Mouse (Mus musculus) embryonic facial prominence, embryonic 15.5 days (tissue): ENCODE results near the gene Cox4i2. TPM values are rescaled to one million over a fixed set of nuclear protein-coding genes. Genes with fewer than 3 reads are reported as not detected.

ENCODE experiments used
- ATAC-seq: fragments of 200-750 bp; cut with Nextera tagmentation; 2 replicates; pipeline ENCODE4 v1.8.0; 2017; ENCODE audit warnings: low read depth, moderate TSS enrichment; ENCODE audit not compliant: insufficient number of reproducible peaks, low FRiP score, low TSS enrichment
- H3K27ac ChIP-seq: fragments of 300-500 bp; sonication (generic); replicated peaks from 2 replicates; pipeline ENCODE4 v1.5.1; 2015; ENCODE audit warnings: mild to moderate bottlenecking, inconsistent platforms
- H3K27me3 ChIP-seq: fragments of 300-500 bp; sonication (generic); 2 replicates; pipeline ENCODE4 v1.6.1; 2015; ENCODE audit warnings: inconsistent platforms
- H3K36me3 ChIP-seq: fragments of 300-500 bp; sonication (generic); 2 replicates; pipeline ENCODE4 v1.6.1; 2015; ENCODE audit warnings: mild to moderate bottlenecking, inconsistent platforms
- H3K4me1 ChIP-seq: fragments of 300-500 bp; sonication (generic); 2 replicates; pipeline ENCODE4 v1.6.1; 2015; ENCODE audit warnings: inconsistent platforms
- H3K4me2 ChIP-seq: fragments of 300-500 bp; sonication (generic); replicated peaks from 2 replicates; pipeline ENCODE4 v1.6.1; 2015; ENCODE audit warnings: mild to moderate bottlenecking, inconsistent platforms
- H3K4me3 ChIP-seq: fragments of 300-500 bp; sonication (generic); replicated peaks from 2 replicates; pipeline ENCODE4 v1.5.1; 2015; ENCODE audit warnings: mild to moderate bottlenecking, inconsistent platforms
- H3K9ac ChIP-seq: fragments of 300-500 bp; sonication (generic); 2 replicates; pipeline ENCODE4 v1.6.1; 2015; ENCODE audit warnings: inconsistent platforms
- H3K9me3 ChIP-seq: fragments of 300-500 bp; sonication (generic); replicated peaks from 2 replicates; pipeline ENCODE4 v1.6.1; 2016; ENCODE audit warnings: inconsistent platforms
- WGBS: fragments of 180-500 bp; shearing (Covaris S2); methylation state at CpG from one replicate; pipeline ENCODE4 v1.1.7; 2015; 5-methylcytosine and 5-hydroxymethylcytosine counted together
- polyA plus RNA-seq: library from polyadenylated mRNA; unstranded; fragments of >200 nt; fragmentation: Nextera tagmentation; extraction: Ambion mirVana; gene quantifications from 2 replicates; pipeline ENCODE4 v1.2.1, GENCODE M21; 2015

Gene Cox4i2
- polyA plus RNA-seq, 1 experiment from 2014 or later = 37.7 TPM

GRCm38 (mm10) chr2:152742435-152742834 lies 11.5 kb upstream of the Cox4i2 start:
- no peaks in the 10 kb centered on the region for H3K27me3 ChIP-seq
- H3K4me2 ChIP-seq = no peak overlapping the region
- H3K36me3 ChIP-seq = no peaks in the 10 kb centered on the region
- H3K4me1 ChIP-seq = peaks cover 47% of the 10 kb centered on the region
- 22% methylated on average over 10 of the region's 10 CpGs for WGBS
- H3K27ac ChIP-seq = peak overlapping the region; percentile 93
- H3K4me3 ChIP-seq = no peak overlapping the region
- H3K9me3 ChIP-seq = no peaks in the 10 kb centered on the region
- no peak for ATAC-seq
- no peak overlapping the region for H3K9ac ChIP-seq

DNA sequence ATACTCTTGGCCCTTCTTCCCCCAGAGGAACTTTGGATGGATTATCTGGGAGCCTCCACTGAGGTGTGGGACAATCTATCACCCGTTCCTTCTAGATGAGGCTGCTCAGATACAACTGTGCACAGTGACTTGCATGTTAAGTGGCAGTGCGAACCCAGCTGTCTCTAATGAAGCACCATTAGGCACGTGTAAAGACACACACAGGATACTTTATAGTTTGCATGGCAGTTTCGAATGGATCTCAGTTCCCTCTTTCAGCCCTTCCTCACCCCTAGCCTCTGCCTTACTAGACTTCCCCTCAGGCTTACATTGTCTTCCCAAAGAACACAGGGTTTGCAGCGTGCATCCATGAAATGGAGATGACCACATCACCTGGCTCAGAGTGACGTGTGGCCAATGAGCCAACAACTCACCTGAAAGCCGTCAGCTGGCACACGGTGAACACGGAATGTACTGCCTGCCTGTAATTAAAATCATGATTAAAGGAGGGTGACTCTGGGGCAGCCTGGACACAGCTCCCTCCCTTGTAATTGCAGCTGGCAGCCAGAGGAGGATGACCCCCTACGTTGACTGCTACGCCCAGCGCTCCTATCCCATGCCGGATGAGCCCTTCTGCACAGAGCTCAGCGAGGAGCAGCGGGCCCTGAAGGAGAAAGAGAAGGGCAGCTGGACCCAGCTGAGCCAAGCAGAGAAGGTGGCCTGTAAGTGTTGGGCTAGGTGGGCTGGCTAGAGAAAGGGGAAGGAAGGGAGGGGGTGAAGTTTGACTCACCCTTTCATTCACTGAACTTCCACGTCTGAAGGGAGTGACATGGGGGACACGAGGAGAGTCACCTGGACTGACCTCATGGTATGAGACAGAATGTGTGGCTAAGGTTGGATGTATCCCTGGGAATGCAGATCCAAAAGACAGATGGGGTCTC lies 2.8 kb downstream of the Cox4i2 start:
- no peak for ATAC-seq
- 64% methylated on average over 17 of the region's 17 CpGs for WGBS
- Histone ChIP-seq H3K4me2 (no peak overlapping the region), H3K4me1 (peaks cover 26% of the 10 kb centered on the region), H3K9me3 (no peaks in the 10 kb centered on the region), H3K4me3 (no peak overlapping the region), H3K9ac (no peak overlapping the region), H3K27me3 (no peaks in the 10 kb centered on the region), H3K27ac (no peak overlapping the region), H3K36me3 (no peaks in the 10 kb centered on the region)

GRCm38 (mm10) chr2:152757478-152757877 lies 3.5 kb downstream of the Cox4i2 start:
- WGBS = 68% methylated on average over 2 of the region's 2 CpGs
- no peaks in the 10 kb centered on the region for H3K36me3 ChIP-seq
- no peak for ATAC-seq
- H3K4me3 ChIP-seq = no peak overlapping the region
- no peak overlapping the region for H3K9ac ChIP-seq
- peaks cover 26% of the 10 kb centered on the region for H3K4me1 ChIP-seq
- H3K9me3 ChIP-seq = no peaks in the 10 kb centered on the region
- no peak overlapping the region for H3K27ac ChIP-seq
- no peaks in the 10 kb centered on the region for H3K27me3 ChIP-seq
- H3K4me2 ChIP-seq = no peak overlapping the region

DNA sequence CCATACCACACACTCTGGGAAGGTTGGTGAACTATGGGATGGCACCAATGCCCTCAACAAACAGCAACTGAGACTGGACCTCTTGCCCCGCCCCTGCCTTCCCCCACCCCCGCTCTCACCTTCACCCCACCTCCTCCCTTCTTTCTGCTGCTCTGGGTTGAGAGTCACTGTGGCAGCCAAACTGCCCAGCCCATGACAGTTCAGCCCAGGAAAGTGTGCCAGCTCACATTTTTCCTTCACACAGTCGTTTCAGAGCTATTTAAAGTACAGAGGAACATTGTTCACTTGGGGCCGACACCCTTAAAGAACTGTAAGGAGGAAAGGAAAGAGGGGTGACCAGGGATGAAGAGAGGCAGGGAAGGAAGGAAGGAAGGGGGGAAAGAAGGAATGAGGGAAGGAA lies 4.4 kb downstream of the Cox4i2 start:
- no peak for ATAC-seq
- H3K9me3 ChIP-seq = no peaks in the 10 kb centered on the region
- H3K27me3 ChIP-seq = no peaks in the 10 kb centered on the region
- 38% methylated on average over 4 of the region's 4 CpGs for WGBS
- no peak overlapping the region for H3K27ac ChIP-seq
- H3K9ac ChIP-seq = no peak overlapping the region
- no peak overlapping the region for H3K4me2 ChIP-seq
- H3K4me3 ChIP-seq = no peak overlapping the region
- H3K36me3 ChIP-seq = no peaks in the 10 kb centered on the region
- peaks cover 24% of the 10 kb centered on the region for H3K4me1 ChIP-seq

- no peak overlapping the region for H3K9ac ChIP-seq
- H3K4me3 ChIP-seq = no peak overlapping the region
- no peak overlapping the region for H3K4me2 ChIP-seq
- no peaks in the 10 kb centered on the region for H3K36me3 ChIP-seq
- 77% methylated on average over 6 of the region's 6 CpGs for WGBS
- H3K27me3 ChIP-seq = no peaks in the 10 kb centered on the region
- H3K27ac ChIP-seq = no peak overlapping the region
- H3K9me3 ChIP-seq = no peaks in the 10 kb centered on the region
- peaks cover 31% of the 10 kb centered on the region for H3K4me1 ChIP-seq
- ATAC-seq = no peak
These were observed 9.3 kb downstream of the Cox4i2 start for GRCm38 (mm10) chr2:152763310-152763709.

DNA sequence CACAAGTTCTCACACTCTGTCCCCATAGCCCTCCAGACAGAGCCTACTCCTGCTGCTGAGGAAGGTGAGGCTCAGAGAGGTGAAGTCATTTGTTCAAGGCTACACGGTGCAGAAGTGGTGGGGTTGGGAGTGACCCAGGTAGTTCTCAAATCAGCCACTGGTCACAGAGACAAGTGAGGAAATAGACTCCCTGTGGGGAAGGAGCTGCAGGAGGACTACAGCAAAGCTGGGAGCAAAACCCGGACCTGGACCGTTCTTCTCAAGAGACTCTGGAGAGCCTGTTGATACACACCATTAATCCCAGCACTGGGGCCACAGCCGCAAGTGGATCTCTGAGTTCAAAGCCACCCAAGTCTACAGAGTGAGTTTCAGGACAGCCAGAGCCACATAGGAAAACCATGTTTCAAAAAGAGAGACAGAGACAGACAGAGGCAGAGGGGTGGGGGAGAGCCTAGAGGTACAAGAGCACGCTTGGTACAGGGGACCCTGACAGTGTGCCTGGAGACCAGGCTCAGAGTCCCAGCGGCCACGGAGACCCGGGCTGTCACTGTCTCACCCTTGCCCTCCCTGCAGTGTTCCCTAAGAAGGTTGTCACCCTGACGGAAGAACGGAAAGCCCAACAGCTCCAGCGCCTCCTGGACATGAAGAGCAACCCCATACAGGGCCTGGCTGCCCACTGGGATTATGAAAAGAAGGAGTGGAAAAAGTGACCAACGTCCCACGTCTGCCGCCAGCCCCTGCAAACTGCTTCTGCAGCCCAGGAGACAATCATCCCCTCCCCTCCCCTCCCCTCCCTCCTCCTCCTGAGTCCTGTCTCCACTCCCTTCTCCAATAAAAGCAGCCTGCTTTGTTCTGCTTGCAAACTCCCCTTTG lies 10.4 kb downstream of the Cox4i2 start:
- Histone ChIP-seq H3K4me1 (peaks cover 31% of the 10 kb centered on the region), H3K4me2 (no peak overlapping the region), H3K27me3 (no peaks in the 10 kb centered on the region), H3K27ac (no peak overlapping the region), H3K36me3 (no peaks in the 10 kb centered on the region), H3K4me3 (no peak overlapping the region), H3K9me3 (no peaks in the 10 kb centered on the region), H3K9ac (no peak overlapping the region)
- ATAC-seq = no peak
- whole genome bisulfite sequencing = 13% methylated on average over 14 of the region's 14 CpGs

DNA sequence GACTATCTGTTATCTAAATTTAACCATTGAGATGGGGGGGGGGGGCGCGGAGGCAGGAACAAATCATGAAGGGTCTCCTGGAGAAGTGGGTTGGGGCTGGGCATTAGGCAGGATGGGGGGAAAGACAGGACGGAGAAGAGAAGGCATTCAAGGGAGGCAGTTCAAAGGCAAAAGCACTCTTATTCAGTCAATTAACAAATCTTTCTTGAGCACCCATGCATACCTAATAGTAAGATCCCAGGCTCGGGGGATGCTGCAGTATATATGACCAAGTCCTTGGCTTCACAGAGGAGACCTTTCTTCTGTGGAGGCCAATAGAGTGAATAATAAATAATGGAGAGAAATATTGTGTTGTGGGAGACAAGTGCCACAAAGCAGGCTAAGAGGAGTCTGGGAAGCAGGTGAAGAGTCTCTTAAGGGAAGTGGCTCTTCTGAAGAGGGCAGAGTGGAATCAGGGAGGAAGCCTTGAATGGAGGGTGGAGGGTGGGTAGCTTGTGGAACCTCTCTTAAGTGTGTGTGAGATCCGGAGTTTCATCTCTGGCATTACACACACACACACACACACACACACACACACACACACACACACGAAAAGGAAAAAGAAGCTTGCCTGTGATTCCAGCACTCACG lies 11.2 kb downstream of the Cox4i2 start:
- no peaks in the 10 kb centered on the region for H3K9me3 ChIP-seq
- H3K9ac ChIP-seq = no peak overlapping the region
- H3K27me3 ChIP-seq = no peaks in the 10 kb centered on the region
- 47% methylated on average over 7 of the region's 7 CpGs for WGBS
- no peak overlapping the region for H3K4me2 ChIP-seq
- no peak overlapping the region for H3K27ac ChIP-seq
- no peak overlapping the region for H3K4me3 ChIP-seq
- ATAC-seq = no peak
- peaks cover 31% of the 10 kb centered on the region for H3K4me1 ChIP-seq
- no peaks in the 10 kb centered on the region for H3K36me3 ChIP-seq

DNA sequence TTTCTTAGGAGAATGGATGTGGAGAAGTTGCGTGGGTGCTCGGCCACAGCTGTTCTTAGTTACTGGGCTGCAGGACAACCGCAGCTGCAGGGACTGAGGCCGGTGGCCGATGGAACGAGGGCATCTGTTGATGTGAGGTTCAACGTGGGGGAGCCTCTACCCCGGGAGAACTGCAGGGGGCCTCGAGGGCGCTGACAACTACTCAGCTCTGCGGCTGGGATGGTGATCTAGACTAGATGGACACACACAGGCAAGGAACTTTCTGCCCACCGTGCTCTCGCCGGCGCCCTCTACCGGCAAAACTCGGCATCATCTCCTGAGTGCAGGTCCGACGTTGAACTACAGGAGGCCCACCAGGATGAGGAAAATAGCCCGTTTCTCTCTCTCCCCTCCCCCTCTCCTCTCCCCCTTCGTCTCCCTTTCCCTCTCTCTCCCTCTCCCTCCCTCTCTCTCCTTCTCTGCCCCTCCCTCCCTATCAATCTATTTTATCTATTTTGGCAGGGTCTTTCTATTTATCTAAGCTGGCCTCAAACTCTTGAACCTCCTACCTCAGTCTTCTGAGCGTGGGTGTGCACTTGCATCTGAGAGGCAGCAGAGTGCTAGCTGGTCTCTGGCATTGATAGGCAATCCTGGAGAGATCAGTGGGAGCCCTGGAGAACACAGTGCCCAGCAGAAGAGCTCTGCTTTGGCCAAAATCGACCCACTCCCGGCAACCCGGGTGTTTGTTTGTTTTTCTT lies 12.6 kb downstream of the Cox4i2 start:
- peaks cover 31% of the 10 kb centered on the region for H3K4me1 ChIP-seq
- peak overlapping the region; percentile 12; the same call in 1 of the 2 replicates for H3K9ac ChIP-seq
- no peaks in the 10 kb centered on the region for H3K36me3 ChIP-seq
- peak overlapping the region; percentile 39; the same call in 1 of the 2 replicates for H3K27ac ChIP-seq
- H3K4me3 ChIP-seq = no peak overlapping the region
- no peaks in the 10 kb centered on the region for H3K9me3 ChIP-seq
- no peaks in the 10 kb centered on the region for H3K27me3 ChIP-seq
- 14% methylated on average over 25 of the region's 25 CpGs for WGBS
- peak; percentile 65 for ATAC-seq
- H3K4me2 ChIP-seq = peak overlapping the region; percentile 40

DNA sequence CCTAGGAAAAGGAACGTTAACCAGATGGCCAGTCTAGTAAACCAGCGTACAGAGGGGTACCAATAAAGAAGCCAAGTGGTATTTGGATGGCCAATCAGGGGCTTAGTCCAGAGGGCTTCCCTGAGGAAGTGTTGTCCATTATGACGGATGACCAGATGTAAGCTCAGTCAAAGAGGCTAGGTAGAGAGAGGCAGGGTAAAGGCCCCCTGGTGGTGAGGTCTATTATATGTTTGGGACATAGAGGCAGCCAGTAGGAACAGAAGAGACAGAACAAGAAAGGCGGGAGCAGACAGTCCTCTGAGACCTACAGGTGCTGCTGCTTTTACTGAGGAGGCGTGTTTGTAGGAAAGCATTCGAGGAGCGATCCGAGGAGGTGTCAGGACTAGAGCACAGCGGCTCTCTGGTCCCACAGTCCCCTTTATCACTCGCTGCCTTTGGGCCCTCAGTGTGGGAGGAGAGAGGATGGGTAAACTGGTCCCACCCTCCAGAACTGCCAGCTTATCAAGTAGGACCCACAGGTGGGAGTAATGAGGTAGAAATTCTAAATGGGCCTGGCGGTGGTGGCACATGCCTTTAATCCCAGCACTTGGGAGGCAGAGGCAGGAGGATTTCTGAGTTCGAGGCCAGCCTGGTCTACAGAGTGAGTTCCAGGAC lies 13.8 kb downstream of the Cox4i2 start:
- H3K27ac ChIP-seq = no peak overlapping the region
- no peaks in the 10 kb centered on the region for H3K36me3 ChIP-seq
- no peaks in the 10 kb centered on the region for H3K27me3 ChIP-seq
- no peak overlapping the region for H3K4me3 ChIP-seq
- H3K9me3 ChIP-seq = no peaks in the 10 kb centered on the region
- no peak overlapping the region for H3K4me2 ChIP-seq
- 54% methylated on average over 12 of the region's 12 CpGs for WGBS
- peaks cover 31% of the 10 kb centered on the region for H3K4me1 ChIP-seq
- no peak overlapping the region for H3K9ac ChIP-seq
- 0 out of 2 replicates have a peak, but pooled peaks have one; percentile 23 for ATAC-seq

GRCm38 (mm10) chr2:152769677-152770076 lies 15.7 kb downstream of the Cox4i2 start:
- no peaks in the 10 kb centered on the region for H3K36me3 ChIP-seq
- H3K4me2 ChIP-seq = no peak overlapping the region
- no peak for ATAC-seq
- H3K9ac ChIP-seq = no peak overlapping the region
- H3K9me3 ChIP-seq = no peaks in the 10 kb centered on the region
- H3K27ac ChIP-seq = no peak overlapping the region
- no peak overlapping the region for H3K4me3 ChIP-seq
- WGBS = 83% methylated on average over 7 of the region's 7 CpGs
- peaks cover 23% of the 10 kb centered on the region for H3K4me1 ChIP-seq
- no peaks in the 10 kb centered on the region for H3K27me3 ChIP-seq
